Mouse (Mus musculus) thymus, adult 2 months (tissue): ENCODE data around the gene Prkn.

Experiments used
- CTCF ChIP-seq: fragments of 200-500 bp; IDR thresholded peaks from 2 replicates; pipeline ENCODE4 v1.5.1; 2012; ENCODE audit warnings: mild to moderate bottlenecking, control low read depth, low read length, moderate library complexity, borderline replicate concordance; ENCODE audit not compliant: control insufficient read depth, poor library complexity, insufficient read depth; ENCODE audit errors: extremely low read depth
- POLR2A ChIP-seq: fragments of 200-500 bp; IDR thresholded peaks from 2 replicates; pipeline ENCODE4 v1.6.1; 2012; ENCODE audit warnings: mild to moderate bottlenecking, low read length, control low read depth, moderate library complexity; ENCODE audit not compliant: control insufficient read depth, poor library complexity, insufficient read depth; ENCODE audit errors: extremely low read depth

GRCm38 (mm10) chr17:10808571-10808970, 31.6 kb upstream of the Prkn start:
- TF ChIP-seq CTCF = no peak
- no peak for TF ChIP-seq POLR2A
